Mouse (Mus musculus): ENCODE data around the gene Stkld1.
"Not testable (repeated sequence)": the region's sequence is repeated elsewhere in the genome, so short reads cannot be mapped to it uniquely, and the experiment has no call there.

The Stkld1 gene

GRCm38 (mm10) chr2:26933304-26934055 is at the start of gene Stkld1, which contains the start of gene Surf4:
Gene Stkld1, plus strand, starts transcription at chr2:26934047.
Gene Surf4, minus strand, starts transcription at chr2:26933928.
- peak; percentile 86 for DNase-seq (ENCODE audit: low read depth, low spot score)

GRCm38 (mm10) chr2:26885541-26885940 is 48.3 kb upstream of the Stkld1 start:
- not testable (repeated sequence) for DNase-seq (ENCODE audit: low read depth, low spot score)

GRCm38 (mm10) chr2:26886170-26886569 is 47.7 kb upstream of the Stkld1 start:
- not testable (repeated sequence) for DNase-seq (ENCODE audit: low read depth, low spot score)

DNA sequence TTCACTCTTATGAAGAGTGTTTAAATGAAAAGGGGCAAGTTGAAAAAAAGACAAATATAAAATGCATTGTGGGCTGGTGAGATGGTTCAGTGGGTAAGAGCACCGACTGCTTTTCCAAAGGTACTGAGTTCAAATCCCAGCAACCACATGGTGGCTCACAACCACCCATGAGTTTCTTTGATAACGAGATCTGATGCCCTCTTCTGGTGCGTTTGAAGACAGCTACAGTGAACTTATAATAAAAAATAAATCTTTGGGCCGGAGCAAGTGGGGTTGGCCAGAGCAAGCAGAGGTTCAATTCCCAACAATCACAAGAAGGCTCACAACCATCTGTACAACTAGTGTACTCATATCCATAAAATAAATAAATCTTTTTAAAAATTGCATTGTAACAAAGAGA is 37.9 kb upstream of the Stkld1 start:
- DNase-seq (ENCODE audit: low read depth, low spot score), result no peak

- no peak for DNase-seq (ENCODE audit: low read depth, low spot score)
These were observed 33.1 kb upstream of the Stkld1 start for GRCm38 (mm10) chr2:26900731-26901130.

- no peak for DNase-seq (ENCODE audit: low read depth, low spot score)
These were observed 31.9 kb upstream of the Stkld1 start for GRCm38 (mm10) chr2:26901834-26902400.

- peak; percentile 92 for DNase-seq (ENCODE audit: low read depth, low spot score)
These were observed 31.2 kb upstream of the Stkld1 start, which contains the start of gene Surf6 for GRCm38 (mm10) chr2:26902467-26903220. Gene Surf6, minus strand, starts transcription at chr2:26902879.

- no peak for DNase-seq (ENCODE audit: low read depth, low spot score)
These were observed 30.5 kb upstream of the Stkld1 start for GRCm38 (mm10) chr2:26903311-26903710.

- no peak for DNase-seq (ENCODE audit: low read depth, low spot score)
These were observed 27.9 kb upstream of the Stkld1 start for GRCm38 (mm10) chr2:26905936-26906335.

DNA sequence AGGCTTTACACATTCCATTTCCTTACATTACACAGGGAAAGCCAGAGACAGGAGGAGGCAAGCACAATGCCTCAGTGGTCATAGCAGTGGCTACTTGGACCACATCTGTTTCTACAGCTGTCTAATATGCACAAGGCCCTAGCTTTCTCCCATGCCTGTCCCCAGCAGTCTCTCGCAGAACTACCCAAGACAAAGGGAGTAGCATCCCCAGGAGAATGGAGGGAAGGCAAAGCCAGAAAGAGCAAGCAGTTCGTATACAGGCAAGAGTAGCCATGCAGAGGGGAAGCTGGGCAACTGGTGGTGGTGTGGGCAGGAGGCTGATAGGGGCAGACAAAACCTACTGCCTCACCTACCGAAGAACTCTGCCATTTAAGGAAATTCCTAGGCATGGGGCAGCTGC is 27.4 kb upstream of the Stkld1 start:
- DNase-seq (ENCODE audit: low read depth, low spot score), result no peak

DNA sequence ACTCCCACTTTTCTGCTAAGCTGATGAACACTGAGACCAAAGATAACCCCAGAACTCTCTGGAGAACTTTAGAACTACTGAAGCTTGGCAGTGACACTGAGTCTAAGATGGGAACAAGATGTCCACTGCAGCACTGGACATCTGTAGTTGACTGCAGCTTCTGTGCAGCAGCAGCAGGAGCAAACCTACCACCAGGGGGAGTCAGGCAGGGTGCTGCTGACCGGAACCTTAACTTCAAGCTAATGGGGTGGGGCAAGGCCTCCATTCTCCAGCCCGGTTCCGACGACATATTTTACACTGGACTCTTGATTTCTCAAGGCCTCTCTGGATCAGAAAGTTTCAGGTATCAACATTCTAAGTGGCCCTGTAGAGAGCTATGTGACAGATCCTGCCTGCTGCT is 26.7 kb upstream of the Stkld1 start:
- no peak for DNase-seq (ENCODE audit: low read depth, low spot score)

GRCm38 (mm10) chr2:26908710-26909386 is 25.0 kb upstream of the Stkld1 start:
- no peak for DNase-seq (ENCODE audit: low read depth, low spot score)

DNA sequence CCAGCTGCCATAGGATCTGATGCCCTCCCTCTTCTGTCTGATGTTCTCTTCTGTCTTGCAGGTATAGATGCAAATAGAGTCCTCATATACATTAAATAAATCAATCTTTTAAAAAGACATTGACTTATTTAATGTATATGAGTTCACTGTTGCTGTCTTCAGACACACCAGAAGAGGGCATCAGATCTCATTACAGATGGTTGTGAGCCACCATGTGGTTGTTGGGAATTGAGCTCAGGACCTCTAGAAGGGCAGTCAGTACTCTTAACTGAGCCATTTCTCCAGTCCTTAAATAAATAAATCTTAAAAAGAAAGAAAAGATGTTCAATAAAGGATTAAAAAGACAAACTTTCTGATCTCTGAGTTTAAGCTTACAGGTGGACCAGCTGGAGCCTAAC is 24.5 kb upstream of the Stkld1 start:
- DNase-seq (ENCODE audit: low read depth, low spot score), result no peak

DNA sequence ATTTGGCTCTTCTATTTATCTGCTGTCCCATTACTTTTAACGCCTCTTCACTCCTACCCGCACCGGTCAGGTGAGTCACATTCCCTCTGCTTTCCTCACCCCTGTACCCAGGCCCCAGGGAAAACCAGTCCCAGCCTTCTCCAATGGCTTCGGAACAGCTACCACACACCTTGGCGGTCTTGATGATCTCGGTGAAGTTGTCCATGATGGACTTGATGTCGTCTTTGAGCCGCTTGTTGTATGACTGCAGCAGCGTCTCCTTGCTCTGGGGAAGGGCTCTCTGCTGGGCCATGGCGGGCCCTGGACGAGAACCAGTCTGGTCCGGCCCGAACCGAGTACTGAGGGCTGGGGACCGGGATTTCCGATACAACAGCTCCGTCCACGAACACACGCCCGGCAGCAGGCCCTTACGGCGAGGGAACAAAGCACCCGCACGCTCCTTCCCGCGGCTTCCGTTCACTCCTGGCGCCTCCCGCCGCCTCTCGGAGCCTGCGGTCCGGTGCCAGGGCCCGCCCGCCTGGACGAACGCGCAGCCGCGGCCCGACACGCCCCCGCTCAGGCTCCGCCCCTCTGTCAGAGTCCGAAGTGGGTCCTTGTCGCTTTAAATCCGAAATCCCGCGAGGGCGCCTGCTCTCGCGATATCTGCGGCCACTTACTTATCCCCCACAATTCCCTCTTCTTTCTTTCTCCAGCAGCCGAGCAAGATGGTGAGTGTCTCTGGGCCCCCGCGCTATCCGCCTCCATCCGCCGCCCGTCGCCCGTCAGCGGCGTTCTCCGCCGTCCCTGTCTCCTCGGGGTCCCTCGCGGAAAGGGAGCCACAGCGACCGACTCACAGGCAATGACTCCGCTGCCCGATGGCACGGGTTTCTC is 23.5 kb upstream of the Stkld1 start, which contains the start of the genes Med22 and Rpl7a:
TSS of gene Med22 (minus strand) at position 554 of the 870 bp plus-strand sequence.
TSS of gene Rpl7a (plus strand) at position 641 of the 870 bp plus-strand sequence.
- peak; percentile 91 for DNase-seq (ENCODE audit: low read depth, low spot score)

DNA sequence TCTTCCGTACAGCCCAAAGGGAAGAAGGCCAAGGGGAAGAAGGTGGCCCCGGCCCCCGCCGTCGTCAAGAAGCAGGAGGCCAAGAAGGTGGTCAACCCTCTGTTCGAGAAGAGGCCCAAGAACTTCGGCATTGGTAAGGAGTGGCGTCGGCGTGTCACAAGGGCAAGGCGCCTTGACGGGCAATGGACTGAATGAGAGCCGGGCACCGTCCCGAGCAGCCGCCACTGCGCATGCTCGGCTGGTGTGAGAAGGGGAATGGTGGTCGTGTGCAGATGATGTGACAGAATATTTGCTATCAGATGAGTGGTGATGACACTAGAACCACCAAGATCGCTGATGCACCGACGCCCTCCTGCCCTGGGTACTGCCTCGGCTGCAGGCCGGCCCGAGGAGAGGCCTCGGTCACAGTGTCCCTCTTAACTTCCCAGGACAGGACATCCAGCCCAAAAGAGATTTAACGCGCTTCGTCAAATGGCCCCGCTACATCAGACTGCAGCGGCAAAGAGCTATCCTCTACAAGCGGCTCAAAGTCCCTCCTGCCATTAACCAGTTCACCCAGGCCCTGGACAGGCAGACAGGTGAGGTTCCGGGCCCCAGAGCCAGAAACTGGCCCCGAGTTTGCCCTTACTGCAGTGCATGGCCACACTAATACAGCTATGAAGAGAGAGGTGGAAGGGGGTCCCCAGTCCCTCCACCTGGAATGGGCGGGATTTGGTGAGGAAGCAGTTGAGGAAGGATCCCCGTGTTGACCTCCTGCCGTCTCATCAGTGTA is 22.7 kb upstream of the Stkld1 start:
- DNase-seq (ENCODE audit: low read depth, low spot score), result no peak

- no peak for DNase-seq (ENCODE audit: low read depth, low spot score)
These were observed 21.5 kb upstream of the Stkld1 start for GRCm38 (mm10) chr2:26912253-26912770.

DNA sequence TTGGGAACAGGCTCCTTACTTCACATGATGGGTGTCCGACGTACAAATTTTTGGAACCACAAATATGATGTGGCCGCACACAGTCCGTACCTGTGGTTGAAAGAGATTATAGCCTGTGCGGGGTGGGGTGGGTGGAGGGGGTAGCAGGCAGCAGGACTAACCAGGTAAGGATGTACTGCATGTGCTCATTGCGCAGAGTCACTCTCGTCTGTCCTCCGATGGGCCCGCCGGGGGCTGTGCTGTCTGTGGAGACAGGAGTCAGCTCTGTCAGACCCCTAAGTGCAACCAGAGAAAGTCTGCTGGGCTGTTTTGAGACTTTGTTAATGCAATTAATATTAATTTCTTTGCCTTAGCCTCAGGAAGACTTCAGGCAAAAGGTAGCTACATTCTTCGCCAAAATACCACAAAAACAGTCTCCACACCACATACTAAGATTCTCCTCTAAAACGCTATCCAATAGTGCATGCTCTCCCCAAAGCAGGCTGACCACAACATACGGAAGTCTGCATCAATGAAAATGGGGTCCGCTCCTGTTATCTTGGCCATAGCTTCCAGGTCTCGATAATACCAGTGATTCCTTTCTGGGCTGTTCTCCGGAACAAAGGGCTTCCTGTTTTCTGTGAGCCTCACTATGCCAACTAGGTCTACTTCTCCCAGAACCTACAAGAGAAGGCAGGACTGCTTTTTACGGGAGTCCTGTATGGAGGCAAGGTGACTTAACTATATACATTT is 20.3 kb upstream of the Stkld1 start:
- DNase-seq (ENCODE audit: low read depth, low spot score), result no peak

- DNase-seq (ENCODE audit: low read depth, low spot score), result no peak
These were observed 19.5 kb upstream of the Stkld1 start for GRCm38 (mm10) chr2:26914148-26914941.
